Comparison of ENCODE assay signal across 25 mouse cellular contexts in the genomic region with DNA sequence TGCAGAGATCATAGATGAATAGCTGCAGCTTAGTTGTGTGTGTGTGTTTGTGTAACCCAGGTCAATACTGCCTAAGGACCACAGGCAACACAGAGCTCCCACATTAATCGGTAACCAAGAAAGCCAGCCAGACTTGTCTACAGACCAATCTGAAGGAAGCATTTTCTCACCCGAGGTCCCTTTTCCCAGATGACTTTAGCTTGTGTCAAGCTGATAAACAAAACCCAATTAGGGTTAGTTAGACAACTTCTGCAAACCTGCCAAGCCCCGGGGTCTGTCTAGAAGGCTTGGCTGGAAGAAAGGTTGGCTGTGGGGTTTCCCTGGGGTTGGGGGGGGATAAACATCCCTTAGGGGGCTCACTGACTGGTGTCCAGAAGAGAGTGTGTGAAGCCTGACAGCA. TPM values are rescaled to one million over a fixed set of nuclear protein-coding genes. Genes with fewer than 3 reads are reported as not detected.
"Had no signal": no experiment of that assay in that cellular context is flagged by ENCODE, and none has a peak within 500 bp of the region (broad histone marks: within the 10 kb centered on the region; RNA-seq: fewer than 3 reads in every experiment).

No protein-coding gene starts in this region.

- H3K9ac ChIP-seq: liver, embryonic 14.5 days; lung, embryonic 14.5 days; midbrain, embryonic 13.5 days; neural tube, embryonic 13.5 days; neural tube, embryonic 15.5 days had no signal

- DNase-seq: lung, adult 18-20 months; lung, embryonic 14.5 days; lung, postnatal 10 days; lung, postnatal 4 days; retina, postnatal 1 day; right cerebral cortex, adult 18-20 months; right cerebral cortex, postnatal 25 days; right cerebral cortex, postnatal 4 days; spleen, adult 18-20 months; thymus, adult 18-20 months; thymus, postnatal 14 days; thymus, postnatal 36 days had no signal

- H3K4me2 ChIP-seq: lung, embryonic 14.5 days; midbrain, embryonic 13.5 days; neural tube, embryonic 13.5 days; neural tube, embryonic 15.5 days had no signal

- H3K9me3 ChIP-seq: midbrain, embryonic 10.5 days; midbrain, embryonic 13.5 days; neural tube, embryonic 13.5 days; neural tube, embryonic 15.5 days had no signal

- H3K27ac ChIP-seq: liver, embryonic 14.5 days; midbrain, embryonic 10.5 days; midbrain, embryonic 13.5 days; neural tube, embryonic 13.5 days; neural tube, embryonic 15.5 days had no signal

- H3K27me3 ChIP-seq: neural tube, embryonic 13.5 days; neural tube, embryonic 15.5 days had no signal

- ATAC-seq: midbrain, embryonic 13.5 days; midbrain, embryonic 16.5 days had no signal

- H3K4me3 ChIP-seq: midbrain, embryonic 10.5 days; midbrain, embryonic 13.5 days; myocyte; neural tube, embryonic 13.5 days; neural tube, embryonic 15.5 days had no signal

RNA-seq across cellular contexts. Expression of a gene that starts 55.9 kb away (rescaled TPM):
- total RNA-seq: megakaryocyte, adult 5-6 weeks; megakaryocyte-erythroid progenitor cell, adult 5-6 weeks had no signal
- polyA plus RNA-seq: lung, embryonic 14.5 days; midbrain, embryonic 16.5 days; myocyte; neural tube, embryonic 11.5 days; small intestine, adult 2 months; stomach, embryonic 14.5 days; stomach, embryonic 16.5 days had no signal
